Comparison of ENCODE assay signal across 20 mouse cellular contexts in genomic region chr11:23630664-23631063, GRCm38 (mm10). TPM values are rescaled to one million over a fixed set of nuclear protein-coding genes. Genes with fewer than 3 reads are reported as not detected.
A peak's percentile ranks its signal among the peaks of the same experiment; 100 is the strongest.
DNase-seq lines count a peak whose midpoint lies in the region; ATAC-seq and TF ChIP-seq lines count a peak whose summit lies in the region.
"Had no signal": no experiment of that assay in that cellular context is flagged by ENCODE, and none has a peak within 500 bp of the region (broad histone marks: within the 10 kb centered on the region; RNA-seq: fewer than 3 reads in every experiment).

No protein-coding gene starts in this region.

- ATAC-seq in liver, embryonic 14.5 days (ENCODE audit: insufficient read depth): no peak
- ATAC-seq: forebrain, embryonic 15.5 days; midbrain, embryonic 15.5 days had no signal

- TF ChIP-seq CTCF in heart, adult 2 months (IDR thresholded peaks at IDR 0.05): peak; percentile 43
- peak; percentile 21; the same call in 1 of the 2 replicates for TF ChIP-seq CTCF in liver, embryonic 14.5 days (IDR thresholded peaks at IDR 0.05; ENCODE audit: low read depth)

- peaks cover 2% of the 10 kb centered on the region for H3K4me1 ChIP-seq in heart, adult 2 months (ENCODE audit: control insufficient read depth, insufficient read depth, low read length)
- peaks cover 7% of the 10 kb centered on the region; the same call in 1 of the 2 replicates for H3K4me1 ChIP-seq in heart, embryonic 10.5 days
- H3K4me1 ChIP-seq in liver, embryonic 14.5 days (replicated peaks; ENCODE audit: control insufficient read depth in 2 of 2, insufficient read depth in 2 of 2, low read length in 1 of 2): peaks cover 4 to 9% of the 10 kb centered on the region in 2 experiments; a peak in 3 of 4 replicates
- H3K4me1 ChIP-seq: limb, embryonic 13.5 days had no signal

- no peaks in the 10 kb centered on the region for H3K27me3 ChIP-seq in heart, adult 2 months (ENCODE audit: control insufficient read depth, insufficient read depth, low read length)
- no peaks in the 10 kb centered on the region for H3K27me3 ChIP-seq in heart, embryonic 10.5 days (ENCODE audit: insufficient read depth, poor library complexity, severe bottlenecking)
- no peaks in the 10 kb centered on the region for H3K27me3 ChIP-seq in liver, embryonic 14.5 days (ENCODE audit: control insufficient read depth, insufficient read depth, low read length)
- H3K27me3 ChIP-seq: forebrain, embryonic 15.5 days; limb, embryonic 13.5 days; midbrain, embryonic 15.5 days had no signal

- H3K9me3 ChIP-seq in heart, embryonic 10.5 days: no peaks in the 10 kb centered on the region
- H3K9me3 ChIP-seq in liver, embryonic 14.5 days (ENCODE audit: control insufficient read depth, low read length): no peaks in the 10 kb centered on the region
- H3K9me3 ChIP-seq: forebrain, embryonic 15.5 days; hindbrain, embryonic 10.5 days; limb, embryonic 13.5 days; midbrain, embryonic 15.5 days had no signal

- H3K27ac ChIP-seq in heart, adult 2 months: no peak overlapping the region
- no peak overlapping the region for H3K27ac ChIP-seq in heart, embryonic 10.5 days
- H3K27ac ChIP-seq in liver, embryonic 14.5 days: no peak overlapping the region
- H3K27ac ChIP-seq: forebrain, embryonic 15.5 days; hindbrain, embryonic 10.5 days; limb, embryonic 13.5 days; midbrain, embryonic 15.5 days had no signal

- H3K79me2 ChIP-seq in heart, adult 2 months (replicated peaks; ENCODE audit: control insufficient read depth, insufficient read depth, low read length): no peaks in the 10 kb centered on the region

- no peak for TF ChIP-seq EP300 in heart, adult 2 months (IDR thresholded peaks at IDR 0.05; ENCODE audit: insufficient read depth, low read depth, low read length)
- no peak for TF ChIP-seq EP300 in liver, embryonic 14.5 days (IDR thresholded peaks at IDR 0.05; ENCODE audit: low read depth)

- no peak overlapping the region for H3K4me3 ChIP-seq in heart, adult 2 months
- no peak overlapping the region for H3K4me3 ChIP-seq in heart, embryonic 10.5 days
- no peak overlapping the region for H3K4me3 ChIP-seq in liver, embryonic 14.5 days (ENCODE audit: insufficient read depth in 1 of 2, low read depth in 2 of 2, low read length in 2 of 2)
- H3K4me3 ChIP-seq: erythroblast, embryonic 14.5 days; forebrain, embryonic 15.5 days; hindbrain, embryonic 10.5 days; limb, embryonic 13.5 days; midbrain, embryonic 15.5 days had no signal

- DNase-seq in heart, adult 2 months: no peak
- no peak for DNase-seq in heart, embryonic 10.5 days (ENCODE audit: low spot score)
- DNase-seq in liver, embryonic 14.5 days (ENCODE audit: low read depth in 3 of 3, low spot score in 3 of 3): no peak
- DNase-seq in liver (no peak), A20 (ENCODE audit: low read depth, low spot score) (peak; percentile 30)
- peak; percentile 25 for DNase-seq in naive thymus-derived CD4-positive, alpha-beta T cell, adult 2 months (ENCODE audit: low read depth)
- no peak for DNase-seq in spleen, adult 18-20 months
- DNase-seq: adrenal gland, postnatal 14 days; cerebellum, adult 11-12 months; heart, adult 18-20 months; kidney, adult 11 months; kidney, postnatal 14 days; layer of hippocampus, adult 9-11 months; lung, embryonic 14.5 days; thymus, postnatal 4 days had no signal

- H3K9ac ChIP-seq in heart, adult 2 months (ENCODE audit: low read depth, low read length): no peak overlapping the region
- no peak overlapping the region for H3K9ac ChIP-seq in liver, embryonic 14.5 days (replicated peaks)
- H3K9ac ChIP-seq: forebrain, embryonic 15.5 days; limb, embryonic 13.5 days; lung, embryonic 14.5 days; midbrain, embryonic 15.5 days had no signal

- no peak for TF ChIP-seq POLR2A in heart, adult 2 months (IDR thresholded peaks at IDR 0.05; ENCODE audit: insufficient read depth, low read depth, low read length)

- intact Hi-C loops in heart, adult 2 months (cut with DNase I): loop anchor here (10.0 kb wide), 1 partner anchor 136 kb away; the partner anchor contains the start of gene Ahsa2

- no peaks in the 10 kb centered on the region for H3K36me3 ChIP-seq in heart, adult 2 months (ENCODE audit: control insufficient read depth, insufficient read depth, low read length)
- peaks cover 15% of the 10 kb centered on the region for H3K36me3 ChIP-seq in heart, embryonic 10.5 days
- no peaks in the 10 kb centered on the region for H3K36me3 ChIP-seq in liver, embryonic 14.5 days (replicated peaks; ENCODE audit: control insufficient read depth, insufficient read depth, low read depth)

- H3K4me2 ChIP-seq in liver, embryonic 14.5 days (ENCODE audit: low read depth): no peak overlapping the region
- H3K4me2 ChIP-seq: forebrain, embryonic 15.5 days; limb, embryonic 13.5 days; lung, embryonic 14.5 days; midbrain, embryonic 15.5 days had no signal

RNA-seq across cellular contexts. Expression of gene 0610010F05Rik, which starts 2.8 kb away (rescaled TPM):
- 10 to 100 TPM in 1 of 2 experiments, 1 to 10 TPM in 1; 9.0 to 11.4 TPM for total RNA-seq in heart, adult 2 months (2021)
- polyA plus RNA-seq in heart, adult 2 months (2012; rRNA removed): 1.1 and 3.3 TPM in 2 replicates
- 21.0 and 23.5 TPM in 2 replicates for polyA plus RNA-seq in heart, embryonic 10.5 days (2016; fragmentation: Nextera tagmentation; extraction: Ambion mirVana)
- polyA plus RNA-seq in liver, embryonic 14.5 days (2012; rRNA removed): 1.9 and 3.1 TPM in 2 replicates
- 11.1 and 12.3 TPM in 2 replicates for polyA plus RNA-seq in liver, embryonic 14.5 days (2014; fragmentation: Nextera tagmentation; extraction: Ambion mirVana)

RNA-seq across cellular contexts. Expression of gene Pus10, which starts 34.8 kb away (rescaled TPM):
- 10 to 100 TPM in 1 of 2 experiments, 1 to 10 TPM in 1; 8.8 to 11.0 TPM for total RNA-seq in heart, adult 2 months (2021)
- 3.1 and 3.3 TPM in 2 replicates for polyA plus RNA-seq in heart, adult 2 months (2012; rRNA removed)
- 19.2 and 19.6 TPM in 2 replicates for polyA plus RNA-seq in heart, embryonic 10.5 days (2016; fragmentation: Nextera tagmentation; extraction: Ambion mirVana)
- polyA plus RNA-seq in liver, embryonic 14.5 days (2012; rRNA removed): 3.2 and 6.1 TPM in 2 replicates
- polyA plus RNA-seq in liver, embryonic 14.5 days (2014; fragmentation: Nextera tagmentation; extraction: Ambion mirVana): 13.6 and 14.9 TPM in 2 replicates

RNA-seq across cellular contexts. Expression of gene Pex13, which starts 35.1 kb away (rescaled TPM):
- total RNA-seq in heart, adult 2 months (2021): 10 to 100 TPM; 29.0 to 29.2 TPM
- 8.2 and 14.4 TPM in 2 replicates for polyA plus RNA-seq in heart, adult 2 months (2012; rRNA removed)
- 24.6 and 25.9 TPM in 2 replicates for polyA plus RNA-seq in heart, embryonic 10.5 days (2016; fragmentation: Nextera tagmentation; extraction: Ambion mirVana)
- 2.7 and 3.5 TPM in 2 replicates for polyA plus RNA-seq in liver, embryonic 14.5 days (2012; rRNA removed)
- polyA plus RNA-seq in liver, embryonic 14.5 days (2014; fragmentation: Nextera tagmentation; extraction: Ambion mirVana): 12.2 and 13.0 TPM in 2 replicates

Comparison
In these comparisons a context has a peak if more than half of its experiments do, and no peak if none do; other contexts are left out.
1. DNase-seq: peak in A20 (single experiment) and naive thymus-derived CD4-positive, alpha-beta T cell, adult 2 months (single experiment); none in heart, adult 2 months (0 of 2), heart, embryonic 10.5 days (single experiment), liver, embryonic 14.5 days (0 of 3), liver (single experiment) and spleen, adult 18-20 months (0 of 2).